Mouse (Mus musculus): ENCODE measurements at regions not wholly inside any gene's neighbourhood (a gene's known extent, or its start where the extent isn't known, plus 50 kb on each side); places are given as distances from the start of the nearest gene placed in this dataset.

GRCm38 (mm10) chr2:46993126-46993525 lies 1820.8 kb upstream of the Acvr2a start:
- DNase-seq (ENCODE audit: low spot score) = no peak

DNA sequence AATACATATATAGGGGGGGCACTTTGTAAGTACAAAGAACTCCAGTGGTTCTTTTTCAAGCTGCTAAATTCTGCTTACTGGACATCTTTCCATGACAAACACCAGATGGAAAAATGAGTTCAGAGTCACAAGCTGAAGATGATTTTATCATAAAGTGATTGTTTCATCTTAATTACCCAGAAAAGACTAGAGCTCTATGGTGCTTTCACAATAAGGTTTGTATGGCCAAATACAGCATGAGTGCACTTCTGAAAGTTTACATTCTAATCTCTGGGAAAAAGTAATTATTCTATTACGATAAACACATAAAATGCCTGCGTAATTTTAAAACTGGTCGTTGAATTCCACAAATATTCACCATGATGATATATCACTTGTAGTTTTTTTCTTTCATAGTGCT lies 1821.2 kb upstream of the Acvr2a start:
- no peak for DNase-seq (ENCODE audit: low spot score)

DNA sequence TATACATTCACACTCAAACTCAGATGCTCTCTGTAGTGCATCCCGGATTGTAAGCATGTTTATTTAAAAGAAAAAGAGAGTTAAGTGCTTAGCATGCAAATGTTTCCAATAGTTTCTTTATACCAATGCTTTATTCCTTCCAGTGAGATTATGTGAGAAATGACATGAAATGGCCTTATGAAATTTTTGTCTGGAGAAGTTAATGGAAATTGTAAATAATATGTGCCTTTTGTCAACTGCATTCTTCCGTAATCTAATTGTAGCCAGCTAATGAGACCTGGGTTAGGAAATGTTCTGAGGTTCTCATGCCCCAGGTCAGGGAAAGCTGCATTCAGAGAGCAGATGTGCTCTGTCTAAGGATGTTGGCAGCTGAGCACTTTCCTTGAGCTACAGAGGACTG lies 1827.2 kb upstream of the Acvr2a start:
- DNase-seq (ENCODE audit: low spot score) = no peak

- no peak for DNase-seq (ENCODE audit: low spot score)
Observed at GRCm38 (mm10) chr2:46985915-46986672, 1827.8 kb upstream of the Acvr2a start.

DNA sequence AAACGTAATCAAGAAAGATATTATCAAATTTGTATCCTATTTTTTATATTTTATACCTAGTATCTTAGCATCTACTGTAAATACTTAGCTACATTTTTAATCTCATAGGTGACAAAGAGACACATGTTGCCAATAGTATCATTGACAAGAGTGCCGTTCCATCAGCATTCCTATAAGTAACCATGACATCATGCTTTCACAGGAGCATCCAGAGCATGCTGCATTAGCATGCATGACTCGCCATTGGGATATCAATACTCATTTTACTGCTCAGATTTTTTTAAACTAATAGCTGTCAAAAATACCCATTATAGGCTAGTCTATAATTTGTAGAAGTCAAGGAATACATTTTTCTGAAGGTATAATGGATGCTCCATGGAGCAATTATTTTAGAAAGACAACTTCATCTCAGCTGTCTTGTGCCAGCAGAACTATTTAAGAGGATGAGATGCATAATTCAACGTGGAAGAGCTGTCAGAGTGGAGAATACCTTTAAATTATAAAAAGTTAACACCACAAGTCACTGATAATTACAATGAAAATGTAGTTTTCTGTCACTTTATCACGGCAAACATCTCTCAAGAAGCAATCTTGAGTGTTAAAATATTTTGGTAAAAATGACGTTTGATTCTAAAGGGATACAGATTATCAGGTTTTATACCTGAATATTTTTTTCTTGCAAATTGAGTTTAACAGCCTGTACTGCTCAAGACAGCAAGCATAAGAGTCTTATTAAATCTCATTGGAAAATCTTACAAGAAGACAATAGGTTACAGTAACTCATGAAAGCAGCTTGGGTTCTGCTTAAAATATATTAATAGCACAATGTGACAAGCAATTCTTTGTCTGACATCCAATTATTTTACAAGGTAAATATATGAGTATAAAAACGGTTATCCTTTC lies 1823.7 kb upstream of the Zeb2 start:
- DNase-seq (ENCODE audit: low spot score) = no peak

- DNase-seq (ENCODE audit: low spot score) = no peak
Observed at GRCm38 (mm10) chr2:46932831-46933230, 1815.6 kb upstream of the Zeb2 start.

- DNase-seq (ENCODE audit: low spot score) = peak; percentile 5
Observed at GRCm38 (mm10) chr2:46924189-46924588, 1807.0 kb upstream of the Zeb2 start.

DNA sequence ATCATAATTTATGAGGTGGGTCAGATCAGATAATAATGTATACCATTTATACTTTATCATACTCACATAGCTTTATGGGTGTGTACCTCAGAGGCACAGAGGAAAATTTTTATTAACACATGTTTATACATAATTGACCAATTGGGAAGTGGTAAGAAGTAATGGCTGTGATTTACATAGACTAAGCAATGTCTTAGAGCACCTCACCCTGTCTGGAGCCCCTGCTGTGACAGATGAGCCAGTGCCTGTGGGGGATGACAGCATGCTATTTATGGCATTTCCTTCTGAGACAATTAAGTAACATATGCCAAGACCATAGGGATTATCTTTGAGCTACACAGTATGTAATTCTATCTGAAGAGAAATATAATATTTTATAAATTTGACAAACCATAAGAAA lies 1796.3 kb upstream of the Zeb2 start:
- no peak for DNase-seq (ENCODE audit: low spot score)

DNA sequence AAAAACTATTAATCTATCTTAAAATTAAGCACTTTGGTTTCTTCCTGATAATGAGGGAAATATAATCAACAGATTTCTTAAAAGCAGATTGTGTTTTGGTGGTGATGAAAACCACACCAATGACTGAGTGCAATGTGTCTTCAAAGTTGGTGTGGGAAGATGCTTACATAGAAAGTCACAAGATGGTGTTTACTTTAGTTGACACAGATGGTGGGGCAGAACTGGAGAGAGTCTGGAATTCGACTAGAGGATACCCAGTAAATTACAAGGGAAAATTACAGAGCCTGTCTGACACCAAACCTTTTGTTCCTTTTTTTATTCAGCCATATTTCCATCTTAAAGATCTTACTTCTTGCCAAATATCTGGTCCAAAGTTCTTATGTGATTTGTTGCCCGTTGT lies 1766.0 kb upstream of the Zeb2 start:
- DNase-seq (ENCODE audit: low spot score) = no peak

DNA sequence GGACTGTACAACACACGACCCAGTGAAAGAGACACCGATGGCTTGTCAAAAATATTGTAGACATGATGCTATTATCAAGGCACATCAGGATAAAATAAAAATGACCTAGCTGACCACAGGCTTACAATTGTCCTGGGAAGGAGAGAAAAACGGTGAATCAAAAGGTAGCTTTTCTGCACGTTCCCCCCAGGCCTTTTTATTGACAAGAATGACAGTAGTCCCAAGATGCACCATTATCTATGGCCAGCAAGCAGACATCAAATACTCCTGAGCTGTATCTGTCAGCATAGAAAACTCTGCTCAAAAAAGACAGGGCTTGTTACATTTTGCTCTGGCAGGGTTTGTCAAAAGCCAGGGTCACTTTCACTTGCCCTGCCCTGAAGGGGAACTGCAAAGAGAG lies 1753.6 kb upstream of the Zeb2 start:
- no peak for DNase-seq (ENCODE audit: low spot score)

Measured in adipocyte (in vitro differentiated cells).